Mouse (Mus musculus): ENCODE measurements around the gene Btbd35f30. TPM values are rescaled to one million over a fixed set of nuclear protein-coding genes. Genes with fewer than 3 reads are reported as not detected.
"Not testable (repeated sequence)": the region's sequence is repeated elsewhere in the genome, so short reads cannot be mapped to it uniquely, and the experiment has no call there.

Gene Btbd35f30
- not detected in 2 replicates for total RNA-seq (2015; ENCODE audit: low replicate concordance)
- total RNA-seq (2017; ENCODE audit: low replicate concordance) = not detected in 2 replicates

DNA sequence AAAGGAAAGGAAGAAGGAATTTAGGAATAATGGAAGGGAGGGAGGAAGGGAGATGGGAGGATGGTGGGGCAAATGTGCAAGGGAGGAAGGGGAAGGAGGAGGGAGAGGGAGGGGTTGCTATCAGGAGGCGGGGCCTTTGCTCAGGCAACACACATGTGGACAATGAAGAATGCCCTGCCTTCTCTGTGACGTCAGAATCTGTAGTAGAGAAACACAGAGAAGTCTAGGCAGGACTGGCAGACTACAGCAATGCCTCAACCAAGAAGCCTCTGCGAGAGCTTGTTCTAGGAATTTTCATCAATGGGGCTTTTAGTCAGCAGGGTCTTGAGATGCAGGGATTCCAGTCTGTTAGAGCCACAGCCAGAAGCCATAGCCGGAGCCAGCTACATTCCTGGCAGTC lies at the start of gene Btbd35f30:
Btbd35f30 (plus strand) TSS at position 301 of the 400 bp plus-strand sequence.
- not testable (repeated sequence) for ATAC-seq (replicated peaks; ENCODE audit: low FRiP score, poor library complexity, severe bottlenecking)

DNA sequence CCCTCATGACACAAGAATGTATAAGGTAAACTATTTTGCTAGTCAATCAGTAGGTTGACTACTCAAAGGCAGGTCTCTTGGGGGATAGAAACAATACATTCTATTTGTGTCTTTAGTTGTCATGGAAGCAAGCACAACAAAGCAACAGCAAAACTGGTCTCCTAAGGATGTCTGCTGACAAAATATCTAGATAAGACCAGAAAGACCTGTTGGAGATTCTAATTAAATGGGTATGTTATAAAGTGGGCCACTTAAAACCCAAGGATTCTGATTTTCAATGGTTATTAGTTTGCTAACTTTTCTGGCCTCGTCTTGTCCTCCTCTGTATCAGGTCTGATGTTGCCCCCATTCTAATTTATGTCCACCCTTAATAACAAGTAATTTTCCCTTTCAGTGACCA lies 47.0 kb downstream of the Btbd35f30 start, which contains the start of gene Gm21789:
Gm21789 (plus strand) TSS at position 301 of the 400 bp plus-strand sequence.
- not testable (repeated sequence) for ATAC-seq (replicated peaks; ENCODE audit: low FRiP score, poor library complexity, severe bottlenecking)

Other genes with a start within 250 kb of the Btbd35f30 start
- gene Gm5926, start 243.9 kb upstream of the Btbd35f30 start, total RNA-seq (2015; ENCODE audit: low replicate concordance) = not detected in 2 replicates
- gene Gm5926, start 243.9 kb upstream of the Btbd35f30 start, total RNA-seq (2017; ENCODE audit: low replicate concordance) = not detected in 2 replicates
- not detected in 2 replicates for gene Btbd35f21, start 168.5 kb upstream of the Btbd35f30 start, total RNA-seq (2015; ENCODE audit: low replicate concordance)
- gene Btbd35f21, start 168.5 kb upstream of the Btbd35f30 start, total RNA-seq (2017; ENCODE audit: low replicate concordance) = not detected in 2 replicates
- not detected in 2 replicates for gene Gm21789, start 47.1 kb downstream of the Btbd35f30 start, total RNA-seq (2015; ENCODE audit: low replicate concordance)
- gene Gm21789, start 47.1 kb downstream of the Btbd35f30 start, total RNA-seq (2017; ENCODE audit: low replicate concordance) = not detected in 2 replicates
- gene Btbd35f5, start 79.3 kb downstream of the Btbd35f30 start, total RNA-seq (2015; ENCODE audit: low replicate concordance) = not detected in 2 replicates
- gene Btbd35f5, start 79.3 kb downstream of the Btbd35f30 start, total RNA-seq (2017; ENCODE audit: low replicate concordance) = not detected in 2 replicates

All from erythroblast, adult 5-6 weeks (primary cell).